Mouse (Mus musculus): ENCODE measurements around the gene Lrrc52. TPM values are rescaled to one million over a fixed set of nuclear protein-coding genes. Genes with fewer than 3 reads are reported as not detected.

Gene Lrrc52
- polyA plus RNA-seq, 1 experiment from 2014 or later, result not detected

- Histone ChIP-seq H3K4me1 (ENCODE audit: control insufficient read depth, insufficient read depth, low read length) (no peaks in the 10 kb centered on the region), H3K27ac (ENCODE audit: low read depth, low read length) (no peak overlapping the region), H3K9me3 (replicated peaks; ENCODE audit: control insufficient read depth, low read length) (no peaks in the 10 kb centered on the region), H3K27me3 (replicated peaks; ENCODE audit: control insufficient read depth, insufficient read depth, low read length) (no peaks in the 10 kb centered on the region), H3K4me2 (ENCODE audit: low read length) (no peak overlapping the region), H3K4me3 (ENCODE audit: low read depth, low read length) (no peak overlapping the region), H3K9ac (ENCODE audit: low read length) (no peak overlapping the region), H3K36me3 (ENCODE audit: control insufficient read depth, insufficient read depth, low read length) (no peaks in the 10 kb centered on the region)
- 82% methylated on average over 3 of the region's 3 CpGs for WGBS
- DNase-seq (ENCODE audit: low spot score), result no peak
- no peak for ATAC-seq
Measured at GRCm38 (mm10) chr1:167486959-167487680, 20.5 kb upstream of the Lrrc52 start.

- H3K27me3 ChIP-seq (replicated peaks; ENCODE audit: control insufficient read depth, insufficient read depth, low read length), result no peaks in the 10 kb centered on the region
- no peaks in the 10 kb centered on the region for H3K9me3 ChIP-seq (replicated peaks; ENCODE audit: control insufficient read depth, low read length)
- ATAC-seq (no peak), DNase-seq (ENCODE audit: low spot score) (no peak)
- WGBS, result 85% methylated on average over 4 of the region's 4 CpGs
- no peak overlapping the region for H3K4me2 ChIP-seq (ENCODE audit: low read length)
- no peak overlapping the region for H3K27ac ChIP-seq (ENCODE audit: low read depth, low read length)
- H3K9ac ChIP-seq (ENCODE audit: low read length), result no peak overlapping the region
- no peaks in the 10 kb centered on the region for H3K4me1 ChIP-seq (ENCODE audit: control insufficient read depth, insufficient read depth, low read length)
- H3K36me3 ChIP-seq (ENCODE audit: control insufficient read depth, insufficient read depth, low read length), result no peaks in the 10 kb centered on the region
- H3K4me3 ChIP-seq (ENCODE audit: low read depth, low read length), result no peak overlapping the region
Measured at GRCm38 (mm10) chr1:167482863-167483262, 16.3 kb upstream of the Lrrc52 start.

- Histone ChIP-seq H3K9me3 (replicated peaks; ENCODE audit: control insufficient read depth, low read length) (no peaks in the 10 kb centered on the region), H3K27me3 (replicated peaks; ENCODE audit: control insufficient read depth, insufficient read depth, low read length) (no peaks in the 10 kb centered on the region), H3K27ac (ENCODE audit: low read depth, low read length) (no peak overlapping the region), H3K4me2 (ENCODE audit: low read length) (no peak overlapping the region), H3K36me3 (ENCODE audit: control insufficient read depth, insufficient read depth, low read length) (no peaks in the 10 kb centered on the region), H3K9ac (ENCODE audit: low read length) (no peak overlapping the region), H3K4me3 (ENCODE audit: low read depth, low read length) (no peak overlapping the region), H3K4me1 (ENCODE audit: control insufficient read depth, insufficient read depth, low read length) (no peaks in the 10 kb centered on the region)
- ATAC-seq (peak; percentile 46; the same call in 1 of the 2 replicates), DNase-seq (ENCODE audit: low spot score) (peak; percentile 55)
- WGBS, result 15% methylated on average over 4 of the region's 4 CpGs
Measured at GRCm38 (mm10) chr1:167473585-167473984, 7.0 kb upstream of the Lrrc52 start.

GRCm38 (mm10) chr1:167467916-167468315 is 1.3 kb upstream of the Lrrc52 start:
- H3K4me1 ChIP-seq (ENCODE audit: control insufficient read depth, insufficient read depth, low read length), result peaks cover 8% of the 10 kb centered on the region
- no peak overlapping the region for H3K4me3 ChIP-seq (ENCODE audit: low read depth, low read length)
- no peak for ATAC-seq
- DNase-seq (ENCODE audit: low spot score), result peak; percentile 13
- H3K4me2 ChIP-seq (ENCODE audit: low read length), result no peak overlapping the region
- no peaks in the 10 kb centered on the region for H3K36me3 ChIP-seq (ENCODE audit: control insufficient read depth, insufficient read depth, low read length)
- no peaks in the 10 kb centered on the region for H3K27me3 ChIP-seq (replicated peaks; ENCODE audit: control insufficient read depth, insufficient read depth, low read length)
- no peak overlapping the region for H3K9ac ChIP-seq (ENCODE audit: low read length)
- WGBS, result 68% methylated on average over 5 of the region's 5 CpGs
- no peak overlapping the region for H3K27ac ChIP-seq (ENCODE audit: low read depth, low read length)
- H3K9me3 ChIP-seq (replicated peaks; ENCODE audit: control insufficient read depth, low read length), result no peaks in the 10 kb centered on the region

- H3K4me1 ChIP-seq (ENCODE audit: control insufficient read depth, insufficient read depth, low read length), result no peaks in the 10 kb centered on the region
- no peaks in the 10 kb centered on the region for H3K36me3 ChIP-seq (ENCODE audit: control insufficient read depth, insufficient read depth, low read length)
- ATAC-seq (no peak), DNase-seq (ENCODE audit: low spot score) (no peak)
- no peaks in the 10 kb centered on the region for H3K27me3 ChIP-seq (replicated peaks; ENCODE audit: control insufficient read depth, insufficient read depth, low read length)
- H3K27ac ChIP-seq (ENCODE audit: low read depth, low read length), result no peak overlapping the region
- 84% methylated on average over 3 of the region's 3 CpGs for WGBS
- H3K4me3 ChIP-seq (ENCODE audit: low read depth, low read length), result no peak overlapping the region
- H3K9me3 ChIP-seq (replicated peaks; ENCODE audit: control insufficient read depth, low read length), result no peaks in the 10 kb centered on the region
- H3K4me2 ChIP-seq (ENCODE audit: low read length), result no peak overlapping the region
- H3K9ac ChIP-seq (ENCODE audit: low read length), result no peak overlapping the region
Measured at GRCm38 (mm10) chr1:167457311-167457710, 9.3 kb downstream of the Lrrc52 start.

GRCm38 (mm10) chr1:167453048-167453447 is 13.5 kb downstream of the Lrrc52 start:
- Histone ChIP-seq H3K4me1 (ENCODE audit: control insufficient read depth, insufficient read depth, low read length) (0 out of 2 replicates have a peak, but pooled peaks cover 4% of the 10 kb centered on the region), H3K27me3 (replicated peaks; ENCODE audit: control insufficient read depth, insufficient read depth, low read length) (no peaks in the 10 kb centered on the region), H3K4me2 (ENCODE audit: low read length) (no peak overlapping the region), H3K9me3 (replicated peaks; ENCODE audit: control insufficient read depth, low read length) (no peaks in the 10 kb centered on the region), H3K36me3 (ENCODE audit: control insufficient read depth, insufficient read depth, low read length) (no peaks in the 10 kb centered on the region), H3K9ac (ENCODE audit: low read length) (no peak overlapping the region), H3K4me3 (ENCODE audit: low read depth, low read length) (no peak overlapping the region), H3K27ac (ENCODE audit: low read depth, low read length) (no peak overlapping the region)
- no peak for DNase-seq (ENCODE audit: low spot score)
- ATAC-seq, result no peak
- WGBS, result 92% methylated on average over 3 of the region's 3 CpGs

- 67% methylated on average over 6 of the region's 6 CpGs for WGBS
Measured at GRCm38 (mm10) chr1:167452456-167452855, 14.1 kb downstream of the Lrrc52 start.

GRCm38 (mm10) chr1:167448598-167448997 is 18.0 kb downstream of the Lrrc52 start:
- ATAC-seq (peak; percentile 80), DNase-seq (ENCODE audit: low spot score) (peak; percentile 63)
- Histone ChIP-seq H3K36me3 (ENCODE audit: control insufficient read depth, insufficient read depth, low read length) (no peaks in the 10 kb centered on the region), H3K4me3 (ENCODE audit: low read depth, low read length) (no peak overlapping the region), H3K27ac (ENCODE audit: low read depth, low read length) (peak overlapping the region; percentile 66; the same call in 1 of the 2 replicates), H3K9ac (ENCODE audit: low read length) (no peak overlapping the region), H3K4me1 (ENCODE audit: control insufficient read depth, insufficient read depth, low read length) (0 out of 2 replicates have a peak, but pooled peaks cover 4% of the 10 kb centered on the region), H3K9me3 (replicated peaks; ENCODE audit: control insufficient read depth, low read length) (no peaks in the 10 kb centered on the region), H3K27me3 (replicated peaks; ENCODE audit: control insufficient read depth, insufficient read depth, low read length) (no peaks in the 10 kb centered on the region), H3K4me2 (ENCODE audit: low read length) (no peak overlapping the region)
- 28% methylated on average over 7 of the region's 7 CpGs for WGBS

More at GRCm38 (mm10) chr1:167452456-167452855, 14.1 kb downstream of the Lrrc52 start:
- Histone ChIP-seq H3K4me3 (ENCODE audit: low read depth, low read length) (no peak overlapping the region), H3K4me2 (ENCODE audit: low read length) (no peak overlapping the region), H3K36me3 (ENCODE audit: control insufficient read depth, insufficient read depth, low read length) (no peaks in the 10 kb centered on the region), H3K9ac (ENCODE audit: low read length) (no peak overlapping the region), H3K9me3 (replicated peaks; ENCODE audit: control insufficient read depth, low read length) (no peaks in the 10 kb centered on the region), H3K27ac (ENCODE audit: low read depth, low read length) (no peak overlapping the region), H3K4me1 (ENCODE audit: control insufficient read depth, insufficient read depth, low read length) (0 out of 2 replicates have a peak, but pooled peaks cover 4% of the 10 kb centered on the region), H3K27me3 (replicated peaks; ENCODE audit: control insufficient read depth, insufficient read depth, low read length) (no peaks in the 10 kb centered on the region)
- DNase-seq (ENCODE audit: low spot score), result peak; percentile 36
- no peak for ATAC-seq

- Histone ChIP-seq H3K4me3 (ENCODE audit: low read depth, low read length) (no peak overlapping the region), H3K36me3 (ENCODE audit: control insufficient read depth, insufficient read depth, low read length) (no peaks in the 10 kb centered on the region), H3K27me3 (replicated peaks; ENCODE audit: control insufficient read depth, insufficient read depth, low read length) (no peaks in the 10 kb centered on the region), H3K27ac (ENCODE audit: low read depth, low read length) (peak overlapping the region; percentile 66), H3K4me1 (ENCODE audit: control insufficient read depth, insufficient read depth, low read length) (0 out of 2 replicates have a peak, but pooled peaks cover 4% of the 10 kb centered on the region), H3K9me3 (replicated peaks; ENCODE audit: control insufficient read depth, low read length) (no peaks in the 10 kb centered on the region), H3K4me2 (ENCODE audit: low read length) (no peak overlapping the region), H3K9ac (ENCODE audit: low read length) (no peak overlapping the region)
- 62% methylated on average over 6 of the region's 6 CpGs for WGBS
- ATAC-seq (peak; percentile 20; the same call in 1 of the 2 replicates), DNase-seq (ENCODE audit: low spot score) (no peak)
Measured at GRCm38 (mm10) chr1:167448088-167448487, 18.5 kb downstream of the Lrrc52 start.

Measured in forebrain, embryonic 14.5 days (tissue).